Mouse (Mus musculus) neural tube, embryonic 15.5 days (tissue): ENCODE data around the gene Upk1b. TPM values are rescaled to one million over a fixed set of nuclear protein-coding genes. Genes with fewer than 3 reads are reported as not detected.
A peak's percentile ranks its signal among the peaks of the same experiment; 100 is the strongest.

Source experiments
- ATAC-seq: fragments of 200-750 bp; cut with Nextera tagmentation; 2 replicates; pipeline ENCODE4 v1.8.0; 2017; ENCODE audit warnings: mild to moderate bottlenecking, moderate TSS enrichment, moderate library complexity; ENCODE audit not compliant: low FRiP score
- H3K27ac ChIP-seq: fragments of 300-500 bp; sonication (generic); replicated peaks from 2 replicates; pipeline ENCODE4 v1.5.1; 2015; ENCODE audit warnings: mild to moderate bottlenecking, inconsistent platforms
- H3K27me3 ChIP-seq: fragments of 300-500 bp; sonication (generic); replicated peaks from 2 replicates; pipeline ENCODE4 v1.6.1; 2015; ENCODE audit warnings: inconsistent platforms
- H3K36me3 ChIP-seq: fragments of 300-500 bp; sonication (generic); 2 replicates; pipeline ENCODE4 v1.6.1; 2015; ENCODE audit warnings: inconsistent platforms
- H3K4me1 ChIP-seq: fragments of 300-500 bp; sonication (generic); 2 replicates; pipeline ENCODE4 v1.6.1; 2015; ENCODE audit warnings: inconsistent platforms
- H3K4me2 ChIP-seq: fragments of 300-500 bp; sonication (generic); 2 replicates; pipeline ENCODE4 v1.6.1; 2015; ENCODE audit warnings: inconsistent platforms, mild to moderate bottlenecking, moderate library complexity
- H3K4me3 ChIP-seq: fragments of 300-500 bp; sonication (generic); replicated peaks from 2 replicates; pipeline ENCODE4 v1.5.1; 2015; ENCODE audit warnings: mild to moderate bottlenecking, inconsistent platforms
- H3K9ac ChIP-seq: fragments of 300-500 bp; sonication (generic); replicated peaks from 2 replicates; pipeline ENCODE4 v1.6.1; 2015; ENCODE audit warnings: mild to moderate bottlenecking, inconsistent platforms
- H3K9me3 ChIP-seq: fragments of 300-500 bp; sonication (generic); replicated peaks from 2 replicates; pipeline ENCODE4 v1.6.1; 2016; ENCODE audit warnings: inconsistent platforms
- WGBS: fragments of 180-500 bp; shearing (Covaris S2); methylation state at CpG from one replicate; pipeline ENCODE4 v1.1.7; 2015; ENCODE audit warnings: mixed read lengths; 5-methylcytosine and 5-hydroxymethylcytosine counted together
- polyA plus RNA-seq: library from polyadenylated mRNA; unstranded; fragments of >200 nt; fragmentation: Nextera tagmentation; extraction: Ambion mirVana; gene quantifications from 2 replicates; pipeline ENCODE4 v1.2.1, GENCODE M21; 2015

The Upk1b gene
- polyA plus RNA-seq, 1 experiment from 2014 or later = 0.97 TPM

DNA sequence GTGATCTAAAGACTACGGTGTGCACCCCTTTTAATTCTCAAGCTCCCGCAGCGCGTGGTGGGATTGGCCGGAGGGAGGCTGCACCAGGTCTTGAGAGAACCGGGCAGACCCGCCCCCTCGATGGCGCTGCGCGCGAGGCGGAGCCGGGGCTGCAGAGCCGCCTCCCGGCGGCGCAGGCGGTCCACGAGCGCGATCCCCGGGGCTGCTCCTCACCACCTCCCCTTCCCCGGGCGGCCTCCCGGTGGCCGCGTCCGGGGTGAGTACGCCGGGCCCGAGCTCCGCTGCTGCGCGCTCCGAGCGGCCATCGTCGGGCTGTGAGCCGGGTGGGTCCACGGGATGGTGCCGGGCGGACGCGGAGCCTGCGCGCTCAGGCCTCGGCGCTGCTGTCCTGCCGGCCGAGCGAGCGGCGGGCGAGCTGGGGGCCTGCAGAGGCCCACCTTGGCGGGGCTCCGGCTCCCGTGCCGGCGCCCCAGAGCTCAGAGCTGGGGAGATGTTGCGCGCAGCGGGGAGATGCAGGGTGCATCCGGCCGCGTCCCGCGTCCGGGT, 57.9 kb downstream of the Upk1b start, which contains the start of gene B4galt4:
Gene B4galt4, plus strand, starts transcription at position 152 of the 546 bp plus-strand sequence.
- Histone ChIP-seq H3K27me3 (0 out of 2 replicates have a peak, but pooled peaks cover 3% of the 10 kb centered on the region), H3K4me3 (peak within 1 kb of the TSS; percentile 67), H3K36me3 (peaks cover 3% of the 10 kb centered on the region; the same call in 1 of the 2 replicates), H3K4me1 (peaks cover 17% of the 10 kb centered on the region), H3K9me3 (no peaks in the 10 kb centered on the region), H3K27ac (peak within 1 kb of the TSS; percentile 81), H3K9ac (peak within 1 kb of the TSS; percentile 79), H3K4me2 (peak within 1 kb of the TSS; percentile 80)
- WGBS = under 1% methylated on average over 56 of the region's 69 CpGs
- ATAC-seq = peak; percentile 96

DNA sequence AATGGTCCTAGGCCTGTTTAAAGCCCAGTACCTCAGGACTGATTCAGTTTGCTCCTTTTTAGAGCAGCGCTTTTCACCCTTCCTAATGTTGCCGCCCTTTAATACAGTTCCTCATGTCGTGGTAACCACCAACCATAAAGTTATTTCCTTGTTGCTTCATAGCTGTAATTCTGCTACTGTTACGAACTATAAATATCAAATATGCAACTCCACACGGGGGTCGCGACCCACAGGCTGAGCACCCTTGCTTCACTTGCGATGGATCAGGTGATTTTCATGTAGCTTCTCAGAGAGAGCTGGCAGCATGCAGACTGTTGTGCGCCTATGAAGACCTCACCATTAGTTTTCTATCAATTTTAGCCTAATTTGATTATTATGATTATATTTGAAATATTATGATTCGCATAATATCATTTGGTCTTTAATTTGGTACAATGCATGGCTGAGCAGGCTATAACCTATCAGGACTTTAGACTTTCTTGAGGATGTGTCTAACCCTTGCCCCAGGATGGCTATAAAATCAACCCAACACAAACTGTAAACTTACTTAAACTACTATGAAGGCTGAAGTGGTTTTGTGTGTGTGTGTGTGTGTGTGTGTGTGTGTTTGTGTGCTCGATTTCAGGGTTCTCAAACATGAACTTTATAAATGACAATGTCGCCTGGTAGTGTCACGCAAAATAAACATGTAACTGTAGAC, 58.8 kb downstream of the Upk1b start:
- Histone ChIP-seq H3K9me3 (no peaks in the 10 kb centered on the region), H3K4me3 (peak overlapping the region; percentile 67), H3K9ac (peak overlapping the region; percentile 79; the same call in 1 of the 2 replicates), H3K36me3 (peaks cover 3% of the 10 kb centered on the region; the same call in 1 of the 2 replicates), H3K4me2 (peak overlapping the region; percentile 80), H3K4me1 (peaks cover 17% of the 10 kb centered on the region), H3K27ac (no peak overlapping the region), H3K27me3 (0 out of 2 replicates have a peak, but pooled peaks cover 3% of the 10 kb centered on the region)
- no peak for ATAC-seq
- 85% methylated on average over 13 of the region's 13 CpGs for WGBS

DNA sequence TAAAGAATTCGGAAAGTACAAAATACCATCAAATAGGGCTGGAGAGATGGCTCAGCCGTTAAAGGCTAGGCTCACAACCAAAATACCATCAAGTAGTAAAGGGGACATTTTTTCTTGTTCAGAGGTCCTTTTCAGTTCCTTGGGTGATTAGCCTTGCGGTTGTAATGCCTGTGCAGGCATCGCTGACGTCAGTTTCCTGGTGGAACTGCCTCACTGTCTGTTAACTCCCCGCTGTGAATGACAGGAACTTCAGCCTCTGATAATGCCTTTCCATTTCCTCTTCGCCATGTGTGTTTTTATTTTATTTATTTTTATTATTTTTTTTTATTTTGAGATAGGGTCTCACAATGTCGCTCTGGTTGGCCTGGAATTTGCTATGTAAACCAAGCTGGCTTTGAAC, 69.2 kb downstream of the Upk1b start:
- ATAC-seq = no peak
- no peaks in the 10 kb centered on the region for H3K27me3 ChIP-seq
- H3K36me3 ChIP-seq = no peaks in the 10 kb centered on the region
- H3K4me1 ChIP-seq = 0 out of 2 replicates have a peak, but pooled peaks cover 4% of the 10 kb centered on the region
- 55% methylated on average over 8 of the region's 8 CpGs for WGBS
- no peak overlapping the region for H3K27ac ChIP-seq
- no peak overlapping the region for H3K4me2 ChIP-seq
- no peaks in the 10 kb centered on the region for H3K9me3 ChIP-seq
- H3K9ac ChIP-seq = no peak overlapping the region
- H3K4me3 ChIP-seq = no peak overlapping the region

DNA sequence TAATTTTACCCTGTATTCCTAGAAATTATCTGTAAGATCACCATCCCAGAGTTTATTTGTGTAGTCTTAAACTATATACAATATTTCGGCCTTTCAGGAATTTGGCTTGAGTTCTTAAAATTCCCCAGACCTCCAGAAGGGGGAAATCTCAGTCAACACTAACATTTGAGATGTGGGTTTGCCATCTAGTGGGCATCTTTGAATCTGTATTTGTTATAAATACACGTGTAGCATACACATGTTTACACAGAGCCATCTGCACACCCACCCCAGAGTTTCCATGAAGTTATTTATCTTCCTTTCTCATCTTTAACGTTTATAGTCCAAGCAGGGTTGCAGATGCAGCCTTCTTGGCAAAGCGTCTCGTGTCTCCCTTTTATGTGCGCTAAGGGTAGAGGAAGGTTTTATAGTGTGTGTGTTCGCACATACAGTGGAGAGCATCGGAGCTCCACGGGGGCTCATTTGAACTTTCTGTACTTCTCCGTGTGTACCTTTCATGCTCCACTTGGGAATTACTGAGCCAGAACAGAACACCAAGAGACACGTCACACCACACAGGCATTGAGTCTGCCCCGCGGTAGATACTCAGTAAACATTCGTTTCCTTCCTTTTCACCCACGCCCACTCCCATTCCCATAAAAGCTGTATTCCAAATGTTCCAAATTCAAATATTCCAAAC, 70.4 kb downstream of the Upk1b start:
- peak overlapping the region; percentile 41 for H3K4me2 ChIP-seq

DNA sequence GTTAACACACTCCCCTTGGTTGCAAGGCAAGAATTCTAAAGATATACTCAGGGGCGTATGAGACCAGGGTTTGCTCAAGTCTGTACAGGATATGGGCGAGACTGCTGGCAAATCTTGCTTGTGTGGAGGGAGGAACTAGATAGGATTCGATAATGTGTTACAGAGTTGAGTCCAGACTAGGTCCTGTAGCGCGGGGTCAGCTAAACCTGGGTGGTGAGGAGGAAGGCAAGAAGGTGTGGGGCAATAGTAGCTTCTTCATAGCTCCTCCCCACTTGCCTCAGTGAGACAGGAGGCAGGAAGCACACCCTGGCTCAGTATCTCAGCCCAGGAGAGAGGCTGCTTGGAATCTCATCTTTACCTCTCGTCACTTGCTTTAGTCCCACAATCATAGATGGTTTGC, 71.0 kb downstream of the Upk1b start:
- Histone ChIP-seq H3K9ac (no peak overlapping the region), H3K27ac (no peak overlapping the region), H3K36me3 (no peaks in the 10 kb centered on the region), H3K4me2 (no peak overlapping the region), H3K4me3 (no peak overlapping the region), H3K9me3 (no peaks in the 10 kb centered on the region), H3K4me1 (0 out of 2 replicates have a peak, but pooled peaks cover 4% of the 10 kb centered on the region), H3K27me3 (no peaks in the 10 kb centered on the region)
- no peak for ATAC-seq
- 90% methylated on average over 6 of the region's 6 CpGs for WGBS

More for the DNA sequence above, 70.4 kb downstream of the Upk1b start:
- H3K9me3 ChIP-seq = no peaks in the 10 kb centered on the region
- H3K4me1 ChIP-seq = 0 out of 2 replicates have a peak, but pooled peaks cover 4% of the 10 kb centered on the region
- peak overlapping the region; percentile 10; the same call in 1 of the 2 replicates for H3K9ac ChIP-seq
- 56% methylated on average over 15 of the region's 15 CpGs for WGBS
- H3K27me3 ChIP-seq = no peaks in the 10 kb centered on the region
- no peaks in the 10 kb centered on the region for H3K36me3 ChIP-seq
- no peak overlapping the region; the same call in 1 of the 2 replicates for H3K4me3 ChIP-seq
- peak; percentile 66 for ATAC-seq
- H3K27ac ChIP-seq = no peak overlapping the region

DNA sequence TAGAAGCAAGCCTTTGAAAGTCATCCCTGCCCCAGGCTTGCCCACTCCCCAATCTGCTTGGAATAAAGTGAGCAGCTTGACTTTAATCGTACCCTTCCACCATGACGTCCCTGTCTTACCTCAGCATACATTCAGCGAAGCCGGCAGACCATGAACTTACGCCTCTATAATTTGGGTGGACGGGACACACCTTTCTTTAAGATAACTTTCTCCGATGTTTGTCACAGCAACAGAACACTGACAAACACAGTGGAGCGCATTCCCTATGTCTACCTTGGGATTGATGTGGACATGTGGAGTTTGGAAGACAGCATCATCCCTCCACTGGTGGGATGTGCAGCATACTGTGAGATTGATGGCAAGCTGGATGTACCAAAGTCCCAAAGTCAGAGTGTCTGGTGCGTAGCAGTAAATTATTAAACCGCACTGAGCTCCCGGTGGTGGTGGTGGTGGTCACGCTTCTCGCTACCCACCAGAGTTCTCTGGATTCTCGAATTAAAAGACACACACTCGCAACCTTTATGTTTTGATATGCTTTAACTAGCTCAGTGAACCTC, 71.5 kb downstream of the Upk1b start:
- 92% methylated on average over 15 of the region's 15 CpGs for WGBS
- Histone ChIP-seq H3K27ac (no peak overlapping the region), H3K27me3 (no peaks in the 10 kb centered on the region), H3K4me1 (0 out of 2 replicates have a peak, but pooled peaks cover 4% of the 10 kb centered on the region), H3K4me3 (no peak overlapping the region), H3K9me3 (no peaks in the 10 kb centered on the region), H3K9ac (no peak overlapping the region), H3K4me2 (no peak overlapping the region), H3K36me3 (no peaks in the 10 kb centered on the region)
- no peak for ATAC-seq

DNA sequence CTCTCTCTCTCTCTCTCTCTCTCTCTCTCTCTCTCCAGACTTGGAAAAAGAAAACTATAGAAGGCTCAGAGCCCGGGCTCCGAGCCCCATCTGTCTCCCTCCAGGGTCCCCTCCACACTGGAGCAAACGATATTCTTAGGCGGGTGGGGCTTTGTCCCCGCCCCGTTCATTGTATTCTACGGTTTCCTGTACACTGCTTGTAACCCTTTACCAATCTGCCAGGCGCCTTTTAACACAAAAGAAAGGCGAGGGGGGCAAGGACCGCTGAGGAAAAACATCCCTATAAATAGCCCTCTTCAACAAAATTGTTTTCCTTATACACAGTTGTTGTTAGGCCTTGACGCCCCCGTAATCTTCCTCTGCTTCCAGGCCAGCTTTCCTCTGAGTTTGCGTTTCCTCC, 75.2 kb downstream of the Upk1b start:
- H3K4me1 ChIP-seq = 0 out of 2 replicates have a peak, but pooled peaks cover 4% of the 10 kb centered on the region
- 59% methylated on average over 13 of the region's 13 CpGs for WGBS
- no peak overlapping the region for H3K4me3 ChIP-seq
- H3K27ac ChIP-seq = no peak overlapping the region
- no peaks in the 10 kb centered on the region for H3K27me3 ChIP-seq
- H3K4me2 ChIP-seq = no peak overlapping the region
- H3K36me3 ChIP-seq = no peaks in the 10 kb centered on the region
- H3K9me3 ChIP-seq = no peaks in the 10 kb centered on the region
- no peak for ATAC-seq
- no peak overlapping the region for H3K9ac ChIP-seq

DNA sequence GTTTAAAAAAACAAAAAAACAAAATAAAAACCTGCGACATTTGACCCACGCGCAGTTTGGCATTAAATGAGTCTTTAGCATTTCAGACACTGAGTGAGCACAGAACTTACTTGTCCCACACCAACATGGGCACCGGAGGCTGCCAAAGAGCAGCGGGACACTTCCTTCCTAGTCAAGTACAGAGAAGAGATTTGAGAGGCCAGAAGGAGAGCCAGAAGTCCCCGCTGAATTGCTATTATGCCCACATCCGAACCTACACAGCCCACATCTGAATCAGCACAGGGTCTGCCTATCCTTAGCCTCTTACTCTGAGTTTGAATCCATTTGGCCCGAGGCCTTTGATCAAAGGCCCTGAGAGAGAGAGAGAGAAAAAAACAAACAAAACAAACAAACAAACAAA, 75.9 kb downstream of the Upk1b start:
- no peak for ATAC-seq
- Histone ChIP-seq H3K9ac (no peak overlapping the region), H3K9me3 (no peaks in the 10 kb centered on the region), H3K36me3 (no peaks in the 10 kb centered on the region), H3K4me2 (no peak overlapping the region), H3K27ac (no peak overlapping the region), H3K4me1 (0 out of 2 replicates have a peak, but pooled peaks cover under 1% of the 10 kb centered on the region), H3K27me3 (no peaks in the 10 kb centered on the region), H3K4me3 (no peak overlapping the region)
- WGBS = 81% methylated on average over 8 of the region's 8 CpGs

Other genes starting within 250 kb of the Upk1b start
- 38.6 and 50.7 TPM in 2 replicates for gene Tmem39a, start 241.6 kb downstream of the Upk1b start, polyA plus RNA-seq
- gene Arhgap31, start 87.1 kb downstream of the Upk1b start, polyA plus RNA-seq = 5.9 and 6.0 TPM in 2 replicates
- 32.4 and 36.3 TPM in 2 replicates for gene B4galt4, start 58.1 kb downstream of the Upk1b start, polyA plus RNA-seq
- not detected in 2 replicates for gene 4930435E12Rik, start 28.4 kb upstream of the Upk1b start, polyA plus RNA-seq
- gene Igsf11, start 92.3 kb upstream of the Upk1b start, polyA plus RNA-seq = 3.1 and 3.4 TPM in 2 replicates